Mouse (Mus musculus) frontal cortex, postnatal 36 days (tissue): Measurements from ENCODE around the gene Desi1.

Source experiments
- DNase-seq, 2 experiments: peaks; one replicate each; pipeline ENCODE4 v3.0.0; 2022; ENCODE audit warnings: low spot score in 2 of 2

Desi1 gene

DNA sequence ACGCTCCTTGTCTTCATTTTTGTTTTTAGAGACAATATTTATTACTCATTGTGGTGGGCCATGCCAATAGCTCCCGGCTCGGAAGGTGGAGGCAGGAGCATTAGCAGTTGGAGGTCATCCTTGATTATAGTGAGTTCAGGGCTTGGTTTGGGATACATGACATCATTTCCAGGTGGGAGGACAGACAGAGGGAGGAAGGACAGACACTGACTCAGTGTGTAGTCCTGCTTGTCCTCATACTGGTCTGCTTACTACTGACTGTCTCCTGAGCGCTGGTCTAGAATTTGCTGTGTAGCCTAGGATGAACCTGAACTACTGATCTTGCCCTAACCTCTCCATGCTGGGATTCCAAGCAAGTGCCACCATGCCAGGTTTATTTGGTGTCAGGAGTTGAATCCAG lies at the start of gene Desi1:
Desi1 (minus strand) TSS at position 101 of the 400 bp plus-strand sequence.
- no peak for DNase-seq

DNA sequence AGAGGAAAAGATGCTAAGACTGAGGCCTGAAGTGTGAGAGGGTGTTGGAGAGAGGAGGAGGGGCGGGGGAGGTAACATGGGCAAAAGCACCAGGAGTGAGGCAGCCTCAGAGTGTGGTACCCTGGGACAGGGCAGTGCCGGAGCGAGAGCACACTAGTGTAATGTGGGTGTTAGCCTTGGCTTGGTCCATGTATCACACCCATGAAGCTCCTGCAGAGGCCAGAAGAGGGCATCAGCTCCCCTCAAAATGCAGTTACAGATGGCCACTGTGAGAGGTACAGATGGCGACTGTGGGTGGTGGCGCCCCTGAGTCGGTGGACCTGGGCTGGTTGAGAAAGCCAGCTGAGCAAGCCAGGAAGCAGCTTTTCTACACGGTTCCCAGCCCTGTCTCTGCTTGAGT lies 47.5 kb upstream of the Desi1 start:
- peak; percentile 78 to 82 for DNase-seq

DNA sequence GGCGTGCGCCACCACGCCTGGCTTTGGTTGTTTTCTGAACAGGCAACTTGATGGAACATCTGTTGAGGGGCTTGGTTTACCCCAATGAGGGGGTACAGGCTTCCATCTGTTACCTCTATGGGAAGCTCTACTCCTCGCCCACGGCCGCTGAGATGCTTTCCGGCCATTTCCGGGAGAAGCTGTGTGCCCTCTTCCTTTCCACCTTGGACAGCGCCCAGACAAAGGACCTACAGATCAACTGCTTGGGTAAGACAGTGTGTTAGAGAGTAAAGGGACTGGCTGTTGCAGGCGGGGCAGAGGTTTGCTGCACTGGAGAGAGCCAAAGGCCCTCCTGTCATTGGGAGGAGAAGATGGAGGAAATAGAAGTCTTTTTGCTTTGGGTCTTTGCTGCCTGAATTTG lies 46.2 kb upstream of the Desi1 start:
- DNase-seq = no peak

DNA sequence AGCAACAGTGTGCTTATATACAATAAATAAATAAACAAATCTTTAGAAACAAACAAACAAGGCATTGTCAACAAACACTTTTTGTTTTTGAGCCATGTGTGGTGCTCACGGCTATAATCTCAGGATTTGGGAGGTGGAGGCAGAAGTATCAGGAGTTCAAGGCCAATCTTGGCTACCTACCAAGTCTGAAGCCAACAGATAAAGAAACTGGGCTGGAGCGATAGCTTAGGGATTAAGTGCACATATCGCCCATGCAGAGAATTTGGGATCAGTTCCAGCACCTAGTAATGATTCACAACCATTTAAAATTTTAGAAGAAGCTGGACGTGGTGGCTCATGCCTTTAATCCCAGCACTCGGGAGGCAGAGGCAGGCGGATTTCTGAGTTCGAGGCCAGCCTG lies 39.8 kb upstream of the Desi1 start:
- no peak for DNase-seq

DNA sequence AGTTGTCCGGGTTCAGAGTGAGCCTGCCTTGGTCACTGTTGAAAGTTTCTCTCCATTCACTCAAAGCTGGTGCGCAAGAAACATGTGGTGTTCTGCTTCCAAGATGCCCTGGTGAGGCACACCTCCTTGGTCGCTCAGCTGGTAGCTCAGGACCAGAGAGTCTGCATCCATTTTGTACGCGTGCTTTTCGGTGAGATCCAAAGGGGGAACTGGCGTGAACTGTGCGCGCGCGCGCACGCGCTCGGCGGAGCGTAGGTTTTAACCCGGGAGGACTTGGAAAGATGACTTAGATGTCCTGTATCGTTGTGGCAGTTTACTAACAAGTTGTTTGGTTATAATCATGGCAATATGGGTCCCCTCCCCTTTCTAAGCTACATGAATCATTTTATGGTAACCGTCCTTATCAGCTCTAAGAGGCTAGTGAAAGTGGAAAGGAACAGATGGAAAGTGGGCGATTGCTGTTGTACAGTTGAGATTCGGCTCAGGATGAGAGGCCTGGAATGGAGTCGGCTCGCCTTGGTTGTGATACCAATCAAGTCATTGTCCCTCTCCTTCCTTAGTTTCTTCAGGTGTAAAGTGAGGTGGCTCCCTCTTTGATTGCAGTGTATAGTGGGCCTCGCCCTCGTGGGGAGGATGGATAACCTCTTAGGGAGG lies 38.3 kb upstream of the Desi1 start:
- peak in 1 of 2 experiments; percentile 46 for DNase-seq

GRCm38 (mm10) chr15:82069898-82070297 lies 36.2 kb upstream of the Desi1 start, which contains the start of gene Mei1:
Gene Mei1 (plus strand): TSS chr15:82069996.
- DNase-seq = no peak

DNA sequence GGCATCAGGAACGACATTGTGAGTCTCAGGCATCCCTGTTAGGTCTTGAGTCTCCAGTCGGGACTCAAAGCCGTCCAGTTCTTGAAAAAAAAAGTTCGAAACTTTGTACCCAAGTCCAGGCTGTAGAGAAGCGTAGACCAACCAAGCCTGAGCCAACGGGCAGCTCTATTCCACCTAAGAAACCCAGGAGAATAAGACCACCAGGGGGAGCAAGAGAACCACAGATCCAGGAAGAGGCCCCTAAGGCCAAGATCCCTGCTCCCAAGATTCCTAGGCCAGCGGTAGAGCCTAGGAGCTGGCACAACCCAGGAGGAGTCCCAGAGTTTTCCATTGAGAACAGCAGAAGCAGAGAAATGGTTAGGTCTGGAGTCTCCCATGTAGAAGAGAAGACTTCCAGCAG lies 31.8 kb upstream of the Desi1 start:
- peak; percentile 74 to 84 for DNase-seq

DNA sequence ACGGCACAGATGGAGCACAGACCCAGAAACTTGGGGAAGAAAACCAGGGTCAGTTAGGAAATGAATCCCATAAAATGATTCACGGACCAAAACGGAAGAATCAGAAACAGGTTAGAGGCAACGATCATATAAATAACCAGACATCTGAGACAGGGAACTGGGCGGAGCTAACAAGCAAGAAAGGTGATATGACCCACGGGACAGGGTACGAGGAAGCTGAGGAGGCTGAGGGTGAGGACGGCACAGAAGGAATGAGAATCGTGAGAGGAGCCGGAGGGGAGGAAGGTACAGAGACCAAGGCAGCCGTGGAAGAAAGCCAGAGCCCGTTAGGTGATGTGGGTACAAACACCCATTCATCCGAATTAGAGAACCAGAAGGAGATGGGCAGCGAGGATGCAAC lies 30.2 kb upstream of the Desi1 start:
- DNase-seq = no peak

DNA sequence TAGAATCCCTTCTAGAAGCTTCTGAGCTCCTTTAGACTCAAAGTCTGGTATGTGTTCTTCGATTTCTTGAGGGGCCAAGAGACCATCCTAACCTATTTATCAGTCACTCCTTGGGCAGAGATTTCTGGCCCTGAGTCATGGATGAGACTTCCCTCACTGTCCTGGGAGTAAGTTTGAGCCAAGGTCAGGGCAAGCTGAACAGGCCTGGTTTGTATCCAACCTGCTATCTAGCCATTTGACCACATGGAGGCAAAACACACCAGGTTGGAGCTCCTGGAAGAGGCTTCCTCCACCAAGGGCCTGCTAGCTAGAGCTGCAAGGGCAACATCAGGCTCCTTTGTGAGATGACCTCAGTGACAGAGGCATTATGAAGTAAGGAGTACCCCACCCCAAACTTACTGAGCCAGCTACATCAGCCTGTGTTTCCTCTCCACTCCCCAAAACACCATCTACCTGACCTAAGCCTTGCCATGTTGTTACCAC lies 25.1 kb upstream of the Desi1 start, which contains the start of gene 4930407I10Rik:
4930407I10Rik (plus strand) TSS at position 433 of the 483 bp plus-strand sequence.
- DNase-seq = no peak

DNA sequence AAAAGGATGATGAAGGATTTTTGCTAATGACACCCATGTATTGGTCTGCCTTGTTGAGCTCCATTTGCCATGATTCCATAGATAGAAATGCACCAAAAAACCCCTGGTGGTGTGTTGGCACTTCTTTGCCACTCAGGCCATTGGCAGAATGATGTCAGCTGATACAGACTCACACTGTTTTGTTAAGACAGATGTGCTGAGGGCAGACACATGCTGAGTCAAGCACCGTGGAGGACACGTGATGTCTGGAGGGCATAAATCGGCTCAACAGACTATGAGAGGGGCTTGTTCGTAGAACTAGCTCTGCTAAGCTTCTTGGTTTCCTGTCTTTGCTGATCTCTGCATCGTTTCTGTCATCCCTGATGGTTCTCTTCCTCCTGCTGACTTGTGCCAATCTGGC lies 18.9 kb upstream of the Desi1 start:
- DNase-seq = no peak

- peak; percentile 90 to 94 for DNase-seq
These were observed 13.6 kb upstream of the Desi1 start, which contains the start of gene Snu13 for GRCm38 (mm10) chr15:82047080-82047883. Gene Snu13 (minus strand): TSS chr15:82047598.

- DNase-seq = no peak
These were observed 12.7 kb upstream of the Desi1 start for GRCm38 (mm10) chr15:82046246-82046891.

DNA sequence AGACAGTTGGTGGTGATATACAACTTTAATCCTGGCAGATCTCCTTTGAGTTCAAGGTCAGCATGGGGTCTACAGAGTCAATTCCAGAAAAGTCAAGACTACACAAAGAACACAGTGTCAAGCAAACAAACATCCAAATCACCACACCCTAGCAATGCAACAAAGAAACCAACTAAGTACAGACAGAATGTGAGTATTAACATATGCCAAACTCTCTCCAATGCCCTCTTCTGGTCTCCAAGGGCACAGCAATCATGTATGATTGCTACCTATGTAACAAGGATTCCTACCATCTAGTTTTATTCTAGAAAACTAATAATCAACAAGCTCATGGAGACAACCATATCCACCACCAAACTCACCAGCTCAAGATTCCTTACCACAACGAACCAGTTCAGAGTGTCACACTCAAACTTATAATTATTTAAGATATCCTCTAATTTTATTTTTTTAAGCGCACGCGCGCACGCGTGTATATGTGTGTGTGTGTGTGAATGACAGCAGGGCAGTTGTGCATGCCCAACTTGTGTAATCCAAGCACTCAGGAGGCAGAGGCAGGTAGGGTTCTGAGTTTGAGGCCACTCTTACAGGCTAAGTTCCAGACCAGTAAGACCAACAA lies 10.6 kb upstream of the Desi1 start:
- DNase-seq = peak in 1 of 2 experiments; percentile 30

- peak; percentile 16 to 57 for DNase-seq
These were observed 7.0 kb upstream of the Desi1 start for GRCm38 (mm10) chr15:82040650-82041049.

- peak in 1 of 2 experiments; percentile 30 for DNase-seq
These were observed 2.4 kb upstream of the Desi1 start for GRCm38 (mm10) chr15:82035904-82036689.

GRCm38 (mm10) chr15:82032386-82032785 lies 1.3 kb downstream of the Desi1 start:
- no peak for DNase-seq

- DNase-seq = no peak
These were observed 5.9 kb downstream of the Desi1 start for GRCm38 (mm10) chr15:82027726-82028125.

DNA sequence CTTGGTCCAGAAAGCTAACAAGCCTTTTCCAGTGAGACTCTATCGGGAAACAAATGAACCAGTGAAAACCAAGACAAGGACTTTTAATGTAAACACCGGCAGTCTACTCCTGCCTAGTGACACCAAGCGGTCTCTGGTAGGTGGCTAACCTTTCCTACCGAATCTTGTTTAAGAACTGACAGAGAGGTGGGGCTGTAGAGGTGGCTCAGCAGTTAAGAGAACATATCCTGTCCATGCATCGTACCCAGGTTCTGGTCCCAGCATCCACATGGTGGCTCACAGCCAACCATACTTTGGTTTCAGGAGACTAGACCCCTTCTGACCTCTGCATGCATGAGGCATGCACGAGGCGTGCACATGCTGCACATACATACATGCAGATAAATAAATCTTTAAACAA lies 6.4 kb downstream of the Desi1 start:
- no peak for DNase-seq

DNA sequence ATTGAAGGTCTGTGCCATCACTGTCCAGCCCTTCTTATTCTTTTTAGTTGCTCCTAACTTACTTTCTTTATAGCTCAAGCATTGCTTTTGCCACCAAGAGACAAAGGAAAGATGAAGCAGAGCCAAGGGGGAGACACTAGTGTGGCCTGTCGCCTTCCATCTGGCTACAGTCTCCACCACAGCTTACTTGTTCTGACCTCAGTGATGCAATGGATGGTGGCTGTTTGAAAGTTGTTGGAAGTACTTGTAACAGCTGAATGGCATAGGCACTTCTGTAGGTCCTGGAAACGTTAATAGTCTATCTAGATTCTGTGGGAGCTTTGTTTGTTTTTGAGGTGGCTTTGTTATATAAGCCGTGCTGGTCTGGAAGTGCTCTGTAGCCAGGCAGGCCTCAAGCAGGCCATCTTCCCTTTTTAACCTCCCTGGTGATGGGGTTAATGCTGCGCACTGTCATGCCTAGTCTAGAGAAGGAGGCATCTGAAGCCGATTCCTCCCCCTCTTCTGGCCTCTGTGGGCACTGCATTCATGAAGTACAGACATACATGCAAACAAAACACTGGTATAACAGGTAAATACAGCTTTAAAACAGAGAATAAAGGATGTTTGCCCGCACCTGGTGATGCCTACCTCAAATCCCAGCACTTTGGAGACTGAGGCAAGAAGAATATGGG lies 9.6 kb downstream of the Desi1 start:
- no peak for DNase-seq

DNA sequence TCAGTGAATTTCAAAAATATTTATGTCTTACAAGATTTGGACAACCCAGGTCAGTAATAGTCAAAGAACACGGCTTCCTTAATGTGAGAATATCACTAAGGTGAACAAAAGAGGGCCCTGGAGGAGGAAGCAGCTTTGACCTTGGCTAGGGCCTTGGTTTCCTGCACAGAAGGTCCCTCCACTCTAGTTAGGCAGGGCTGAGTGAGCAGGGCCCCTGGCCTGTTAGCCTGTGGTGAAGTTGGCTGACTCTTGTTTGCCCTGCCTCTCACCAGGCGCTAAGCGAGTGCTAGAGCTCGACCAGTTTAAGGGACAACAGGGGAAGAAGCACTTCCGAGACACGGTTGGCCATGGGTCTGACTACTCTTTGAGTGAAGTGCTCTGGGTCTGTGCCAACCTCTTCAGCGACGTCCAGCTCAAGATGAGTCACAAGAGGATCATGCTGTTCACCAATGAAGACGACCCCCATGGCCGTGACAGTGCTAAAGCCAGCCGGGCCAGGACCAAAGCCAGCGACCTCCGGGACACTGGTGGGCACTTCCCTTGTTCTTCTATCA lies 11.1 kb downstream of the Desi1 start:
- DNase-seq = no peak
